Mouse (Mus musculus) hindbrain, embryonic 11.5 days (tissue): Measurements from ENCODE around the gene Bcar3. TPM values are rescaled to one million over a fixed set of nuclear protein-coding genes. Genes with fewer than 3 reads are reported as not detected.

Experiments used
- ATAC-seq: fragments of 200-750 bp; cut with Nextera tagmentation; 2 replicates; pipeline ENCODE4 v1.8.0; 2017; ENCODE audit warnings: mild to moderate bottlenecking, moderate TSS enrichment, moderate library complexity; ENCODE audit not compliant: low FRiP score
- DNase-seq: peaks from one replicate; pipeline ENCODE4 v3.0.0-alpha.2; 2015; ENCODE audit warnings: low spot score
- H3K27ac ChIP-seq: fragments of 300-500 bp; sonication (generic); 2 replicates; pipeline ENCODE4 v1.5.1; 2014; ENCODE audit warnings: mild to moderate bottlenecking, low read depth, low read length
- H3K27me3 ChIP-seq: fragments of 300-500 bp; sonication (generic); 2 replicates; pipeline ENCODE4 v1.6.1; 2014; ENCODE audit warnings: mild to moderate bottlenecking, low read length, moderate library complexity, mixed read lengths; ENCODE audit not compliant: control insufficient read depth, insufficient read depth
- H3K36me3 ChIP-seq: fragments of 300-500 bp; sonication (generic); 2 replicates; pipeline ENCODE4 v1.6.1; 2014; ENCODE audit warnings: mild to moderate bottlenecking, low read length, moderate library complexity, mixed read lengths; ENCODE audit not compliant: control insufficient read depth, insufficient read depth
- H3K4me1 ChIP-seq: fragments of 300-500 bp; sonication (generic); replicated peaks from 2 replicates; pipeline ENCODE4 v1.6.1; 2014; ENCODE audit warnings: low read length, mixed read lengths; ENCODE audit not compliant: control insufficient read depth, insufficient read depth
- H3K4me2 ChIP-seq: fragments of 300-500 bp; sonication (generic); replicated peaks from 2 replicates; pipeline ENCODE4 v1.6.1; 2014; ENCODE audit warnings: mild to moderate bottlenecking, low read depth, low read length
- H3K4me3 ChIP-seq: fragments of 300-500 bp; sonication (generic); 2 replicates; pipeline ENCODE4 v1.5.1; 2014; ENCODE audit warnings: low read depth, low read length
- H3K9ac ChIP-seq: fragments of 300-500 bp; sonication (generic); 2 replicates; pipeline ENCODE4 v1.6.1; 2014; ENCODE audit warnings: low read depth, low read length
- H3K9me3 ChIP-seq: fragments of 300-500 bp; sonication (generic); 2 replicates; pipeline ENCODE4 v1.6.1; 2016; ENCODE audit warnings: low read length; ENCODE audit not compliant: control insufficient read depth
- WGBS: fragments of 180-500 bp; shearing (Covaris S2); extraction: QIAGEN DNeasy Blood & Tissue Kit; methylation state at CpG from one replicate; pipeline ENCODE4 v1.1.7; 2014; 5-methylcytosine and 5-hydroxymethylcytosine counted together
- polyA plus RNA-seq: library from polyadenylated mRNA; unstranded; fragments of >200 nt; fragmentation: Nextera tagmentation; extraction: Ambion mirVana; gene quantifications from 2 replicates; pipeline ENCODE4 v1.2.1, GENCODE M21; 2014

The Bcar3 gene
- polyA plus RNA-seq = 6.7 and 8.4 TPM in 2 replicates

GRCm38 (mm10) chr3:122293954-122294850, at the start of gene Bcar3:
Gene Bcar3, plus strand, starts transcription at chr3:122294136.
- DNase-seq (peak; percentile 96), ATAC-seq (peak; percentile 88)
- no peaks in the 10 kb centered on the region for H3K27me3 ChIP-seq
- no peaks in the 10 kb centered on the region for H3K9me3 ChIP-seq
- no peaks in the 10 kb centered on the region for H3K4me1 ChIP-seq
- 5% methylated on average over 37 of the region's 37 CpGs for WGBS
- peak within 1 kb of the TSS; percentile 81 for H3K4me3 ChIP-seq
- H3K36me3 ChIP-seq = no peaks in the 10 kb centered on the region
- peak within 1 kb of the TSS; percentile 99 for H3K27ac ChIP-seq
- peak within 1 kb of the TSS; percentile 63 for H3K4me2 ChIP-seq
- H3K9ac ChIP-seq = peak within 1 kb of the TSS; percentile 96

GRCm38 (mm10) chr3:122244759-122245158, 49.2 kb upstream of the Bcar3 start:
- no peak overlapping the region; the same call in 1 of the 2 replicates for H3K27ac ChIP-seq
- H3K4me3 ChIP-seq = 0 out of 2 replicates have a peak overlapping the region, but pooled peaks have one; percentile 84
- 58% methylated on average over 6 of the region's 6 CpGs for WGBS
- DNase-seq (no peak), ATAC-seq (no peak)
- H3K36me3 ChIP-seq = no peaks in the 10 kb centered on the region
- peaks cover 2% of the 10 kb centered on the region; the same call in 1 of the 2 replicates for H3K4me1 ChIP-seq
- H3K9me3 ChIP-seq = no peaks in the 10 kb centered on the region
- no peaks in the 10 kb centered on the region for H3K27me3 ChIP-seq
- H3K4me2 ChIP-seq = peak overlapping the region; percentile 20
- 0 out of 2 replicates have a peak overlapping the region, but pooled peaks have one; percentile 16 for H3K9ac ChIP-seq

GRCm38 (mm10) chr3:122245215-122245877, 48.6 kb upstream of the Bcar3 start, which contains the start of gene Gclm:
Gene Gclm, plus strand, starts transcription at chr3:122245557.
- Histone ChIP-seq H3K27ac (peak within 1 kb of the TSS; percentile 88), H3K36me3 (no peaks in the 10 kb centered on the region), H3K4me2 (peak within 1 kb of the TSS; percentile 77), H3K9me3 (no peaks in the 10 kb centered on the region), H3K4me1 (peaks cover 2% of the 10 kb centered on the region; the same call in 1 of the 2 replicates), H3K4me3 (peak within 1 kb of the TSS; percentile 84), H3K9ac (peak within 1 kb of the TSS; percentile 88), H3K27me3 (no peaks in the 10 kb centered on the region)
- under 1% methylated on average over 63 of the region's 90 CpGs for WGBS
- ATAC-seq (peak; percentile 99), DNase-seq (peak; percentile 98)

GRCm38 (mm10) chr3:122245878-122246332, 48.0 kb upstream of the Bcar3 start:
- no peaks in the 10 kb centered on the region for H3K27me3 ChIP-seq
- no peaks in the 10 kb centered on the region for H3K9me3 ChIP-seq
- no peaks in the 10 kb centered on the region for H3K36me3 ChIP-seq
- peak overlapping the region; percentile 84 for H3K4me3 ChIP-seq
- WGBS = under 1% methylated on average over 42 of the region's 50 CpGs
- H3K9ac ChIP-seq = peak overlapping the region; percentile 88
- peaks cover 2% of the 10 kb centered on the region; the same call in 1 of the 2 replicates for H3K4me1 ChIP-seq
- peak; percentile 73 for DNase-seq
- H3K4me2 ChIP-seq = peak overlapping the region; percentile 77
- ATAC-seq = peak; percentile 62
- peak overlapping the region; percentile 88 for H3K27ac ChIP-seq

- DNase-seq (no peak), ATAC-seq (no peak)
- H3K4me1 ChIP-seq = peaks cover 2% of the 10 kb centered on the region; the same call in 1 of the 2 replicates
- peak overlapping the region; percentile 84 for H3K4me3 ChIP-seq
- no peak overlapping the region for H3K27ac ChIP-seq
- H3K36me3 ChIP-seq = no peaks in the 10 kb centered on the region
- no peak overlapping the region; the same call in 1 of the 2 replicates for H3K9ac ChIP-seq
- peak overlapping the region; percentile 77 for H3K4me2 ChIP-seq
- 30% methylated on average over 6 of the region's 6 CpGs for WGBS
- H3K27me3 ChIP-seq = no peaks in the 10 kb centered on the region
- no peaks in the 10 kb centered on the region for H3K9me3 ChIP-seq
Observed at GRCm38 (mm10) chr3:122246406-122246805, 47.5 kb upstream of the Bcar3 start.

GRCm38 (mm10) chr3:122246986-122247767, 46.8 kb upstream of the Bcar3 start:
- ATAC-seq (no peak), DNase-seq (no peak)
- WGBS = 68% methylated on average over 12 of the region's 12 CpGs
- H3K9me3 ChIP-seq = no peaks in the 10 kb centered on the region
- H3K4me3 ChIP-seq = no peak overlapping the region
- no peaks in the 10 kb centered on the region for H3K36me3 ChIP-seq
- peaks cover 2% of the 10 kb centered on the region; the same call in 1 of the 2 replicates for H3K4me1 ChIP-seq
- H3K27me3 ChIP-seq = no peaks in the 10 kb centered on the region
- peak overlapping the region; percentile 12; the same call in 1 of the 2 replicates for H3K4me2 ChIP-seq
- H3K9ac ChIP-seq = no peak overlapping the region
- H3K27ac ChIP-seq = no peak overlapping the region

- H3K9me3 ChIP-seq = no peaks in the 10 kb centered on the region
- 96% methylated on average over 2 of the region's 2 CpGs for WGBS
- no peak overlapping the region for H3K9ac ChIP-seq
- no peaks in the 10 kb centered on the region for H3K36me3 ChIP-seq
- H3K27ac ChIP-seq = no peak overlapping the region
- H3K27me3 ChIP-seq = no peaks in the 10 kb centered on the region
- H3K4me1 ChIP-seq = peaks cover 2% of the 10 kb centered on the region; the same call in 1 of the 2 replicates
- no peak for ATAC-seq
- H3K4me3 ChIP-seq = no peak overlapping the region
- no peak overlapping the region for H3K4me2 ChIP-seq
- DNase-seq = no peak
Observed at GRCm38 (mm10) chr3:122247768-122248100, 46.2 kb upstream of the Bcar3 start.
